Mouse (Mus musculus): Measurements from ENCODE around the gene Lyrm2.

- TF ChIP-seq GATA1 (IDR thresholded peaks at IDR 0.05; ENCODE audit: low read length) (no peak), TAL1 (IDR thresholded peaks at IDR 0.05; ENCODE audit: low read length) (no peak)
Observed at GRCm38 (mm10) chr4:32798976-32799375, 1.1 kb upstream of the Lyrm2 start.

Measured in erythroblast, embryonic 14.5 days (primary cell).